In genomic region chr2:103461210-103461609, GRCm38 (mm10) we compare ENCODE assay signal across 12 mouse cellular contexts. TPM values are rescaled to one million over a fixed set of nuclear protein-coding genes. Genes with fewer than 3 reads are reported as not detected.
A peak's percentile ranks its signal among the peaks of the same experiment; 100 is the strongest.
DNase-seq lines count a peak whose midpoint lies in the region; ATAC-seq and TF ChIP-seq lines count a peak whose summit lies in the region.
"Had no signal": no experiment of that assay in that cellular context is flagged by ENCODE, and none has a peak within 500 bp of the region (broad histone marks: within the 10 kb centered on the region; RNA-seq: fewer than 3 reads in every experiment).

No protein-coding gene starts in this region.

- no peak overlapping the region for H3K27ac ChIP-seq in kidney, adult 2 months (ENCODE audit: insufficient read depth, low read depth, low read length)
- H3K27ac ChIP-seq in embryonic facial prominence, embryonic 14.5 days (replicated peaks; ENCODE audit: low read depth, low read length), result peak overlapping the region; percentile 82
- 0 out of 2 replicates have a peak overlapping the region, but pooled peaks have one; percentile 13 for H3K27ac ChIP-seq in hindbrain, embryonic 11.5 days (ENCODE audit: low read depth, low read length)
- peak overlapping the region; percentile 43; the same call in 1 of the 2 replicates for H3K27ac ChIP-seq in lung, postnatal 0 days (ENCODE audit: low read length)
- H3K27ac ChIP-seq in cerebellum, adult 2 months (ENCODE audit: insufficient read depth, low read length), result no peak overlapping the region

- TF ChIP-seq EP300 in lung, postnatal 0 days (IDR thresholded peaks at IDR 0.05), result no peak

- no peak for ATAC-seq in embryonic facial prominence, embryonic 14.5 days (ENCODE audit: low read depth)
- no peak for ATAC-seq in hindbrain, embryonic 11.5 days (ENCODE audit: low FRiP score)
- peak; percentile 53 for ATAC-seq in lung, postnatal 0 days

- no peak overlapping the region for H3K9ac ChIP-seq in embryonic facial prominence, embryonic 14.5 days (ENCODE audit: low read depth, low read length)
- H3K9ac ChIP-seq in hindbrain, embryonic 11.5 days (ENCODE audit: low read depth, low read length), result no peak overlapping the region
- no peak overlapping the region for H3K9ac ChIP-seq in lung, postnatal 0 days (replicated peaks; ENCODE audit: low read depth)

- H3K4me1 ChIP-seq in kidney, adult 2 months (ENCODE audit: control insufficient read depth, insufficient read depth, low read length), result peaks cover 27% of the 10 kb centered on the region
- H3K4me1 ChIP-seq in embryonic facial prominence, embryonic 14.5 days (ENCODE audit: control insufficient read depth, insufficient read depth, low read length), result peaks cover 16% of the 10 kb centered on the region
- H3K4me1 ChIP-seq in hindbrain, embryonic 11.5 days (replicated peaks; ENCODE audit: control insufficient read depth, insufficient read depth, low read length), result no peaks in the 10 kb centered on the region
- H3K4me1 ChIP-seq in lung, postnatal 0 days (ENCODE audit: insufficient read depth, low read depth, low read length), result no peaks in the 10 kb centered on the region
- no peaks in the 10 kb centered on the region for H3K4me1 ChIP-seq in cerebellum, adult 2 months (ENCODE audit: control insufficient read depth, insufficient read depth, low read length)

- 51% methylated on average over 8 of the region's 8 CpGs for WGBS in kidney, adult 2 months
- 41% methylated on average over 8 of the region's 8 CpGs for WGBS in embryonic facial prominence, embryonic 14.5 days
- 82% methylated on average over 8 of the region's 8 CpGs for whole genome bisulfite sequencing in hindbrain, embryonic 11.5 days
- WGBS in lung, postnatal 0 days, result 56% methylated on average over 8 of the region's 8 CpGs
- 87% methylated on average over 8 of the region's 8 CpGs for WGBS in cerebellum, adult 2 months

- H3K4me3 ChIP-seq in kidney, adult 2 months (ENCODE audit: insufficient read depth, low read depth, low read length), result no peak overlapping the region
- H3K4me3 ChIP-seq in embryonic facial prominence, embryonic 14.5 days (ENCODE audit: low read depth, low read length), result no peak overlapping the region
- H3K4me3 ChIP-seq in hindbrain, embryonic 11.5 days (ENCODE audit: low read depth, low read length), result no peak overlapping the region
- no peak overlapping the region for H3K4me3 ChIP-seq in lung, postnatal 0 days (ENCODE audit: low read depth, low read length)
- H3K4me3 ChIP-seq in cerebellum, adult 2 months (replicated peaks; ENCODE audit: insufficient read depth, low read depth, low read length), result no peak overlapping the region

- no peak for TF ChIP-seq POLR2A in kidney, adult 2 months (IDR thresholded peaks at IDR 0.05; ENCODE audit: low read depth, low read length)
- TF ChIP-seq POLR2A in cerebellum, adult 2 months (IDR thresholded peaks at IDR 0.05; ENCODE audit: borderline replicate concordance, insufficient read depth, low read length), result no peak

- no peaks in the 10 kb centered on the region for H3K27me3 ChIP-seq in kidney, adult 2 months (replicated peaks; ENCODE audit: control insufficient read depth, insufficient read depth, low read length)
- no peaks in the 10 kb centered on the region for H3K27me3 ChIP-seq in embryonic facial prominence, embryonic 14.5 days (replicated peaks; ENCODE audit: control insufficient read depth, insufficient read depth, low read length)
- no peaks in the 10 kb centered on the region for H3K27me3 ChIP-seq in hindbrain, embryonic 11.5 days (ENCODE audit: control insufficient read depth, insufficient read depth, low read length)
- no peaks in the 10 kb centered on the region for H3K27me3 ChIP-seq in lung, postnatal 0 days (replicated peaks; ENCODE audit: insufficient read depth, low read length)
- H3K27me3 ChIP-seq in cerebellum, adult 2 months (ENCODE audit: control insufficient read depth, insufficient read depth, low read length), result no peaks in the 10 kb centered on the region

- H3K9me3 ChIP-seq in embryonic facial prominence, embryonic 14.5 days (ENCODE audit: control insufficient read depth, low read length), result no peaks in the 10 kb centered on the region
- H3K9me3 ChIP-seq in hindbrain, embryonic 11.5 days (ENCODE audit: control insufficient read depth, low read length), result no peaks in the 10 kb centered on the region
- H3K9me3 ChIP-seq in lung, postnatal 0 days (ENCODE audit: low read length), result no peaks in the 10 kb centered on the region

- DNase-seq in kidney, postnatal 4 days, result peak; percentile 22 to 24
- DNase-seq in kidney, adult 2 months, result no peak
- peak; percentile 22 for DNase-seq in embryonic facial prominence, embryonic 14.5 days (ENCODE audit: low spot score)
- no peak for DNase-seq in hindbrain, embryonic 11.5 days (ENCODE audit: low spot score)
- DNase-seq in lung, postnatal 0 days (ENCODE audit: low spot score), result peak; percentile 41
- DNase-seq in cerebellum, adult 2 months, result no peak
- no peak for DNase-seq in ovary, postnatal 14 days (ENCODE audit: low spot score)
- DNase-seq in Muller cell, postnatal 12 days (ENCODE audit: inconsistent ontology term), result no peak
- DNase-seq: gastrocnemius, postnatal 14 days; heart, postnatal 4 days; thymus, postnatal 14 days had no signal

- H3K36me3 ChIP-seq in kidney, adult 2 months (ENCODE audit: control insufficient read depth, insufficient read depth, low read length), result peaks cover 10% of the 10 kb centered on the region; the same call in 1 of the 2 replicates
- H3K36me3 ChIP-seq in embryonic facial prominence, embryonic 14.5 days (ENCODE audit: control insufficient read depth, insufficient read depth, low read length), result peaks cover 75% of the 10 kb centered on the region
- no peaks in the 10 kb centered on the region; the same call in 1 of the 2 replicates for H3K36me3 ChIP-seq in hindbrain, embryonic 11.5 days (ENCODE audit: control insufficient read depth, insufficient read depth, low read length)
- H3K36me3 ChIP-seq in lung, postnatal 0 days (ENCODE audit: insufficient read depth, low read length), result peaks cover 45% of the 10 kb centered on the region

- TF ChIP-seq CTCF in kidney, adult 2 months (conservative IDR thresholded peaks at IDR 0.05; ENCODE audit: insufficient read depth, insufficient read length, low read depth, low read length), result no peak
- TF ChIP-seq CTCF in lung, postnatal 0 days (IDR thresholded peaks at IDR 0.05), result no peak
- no peak for TF ChIP-seq CTCF in cerebellum, adult 2 months (IDR thresholded peaks at IDR 0.05; ENCODE audit: borderline replicate concordance, insufficient read depth, low read depth, low read length)

- peak overlapping the region; percentile 18; the same call in 1 of the 2 replicates for H3K4me2 ChIP-seq in embryonic facial prominence, embryonic 14.5 days (ENCODE audit: low read depth, low read length)
- no peak overlapping the region for H3K4me2 ChIP-seq in hindbrain, embryonic 11.5 days (replicated peaks; ENCODE audit: low read depth, low read length)
- H3K4me2 ChIP-seq in lung, postnatal 0 days (replicated peaks; ENCODE audit: low read depth, low read length), result no peak overlapping the region

RNA-seq across cellular contexts. Expression of gene Cat, which starts 23.8 kb away (rescaled TPM):
- 522 and 607 TPM in 2 replicates for polyA plus RNA-seq in kidney, adult 2 months (2012; rRNA removed)
- polyA plus RNA-seq in embryonic facial prominence, embryonic 14.5 days (2014; fragmentation: Nextera tagmentation; extraction: Ambion mirVana), result 89.9 and 98.8 TPM in 2 replicates
- polyA plus RNA-seq in hindbrain, embryonic 11.5 days (2014; fragmentation: Nextera tagmentation; extraction: Ambion mirVana), result 139 and 140 TPM in 2 replicates
- 91.9 and 98.4 TPM in 2 replicates for polyA plus RNA-seq in lung, postnatal 0 days (2015; fragmentation: Nextera tagmentation; extraction: Ambion mirVana)
- polyA plus RNA-seq in cerebellum, adult 2 months (2012; rRNA removed), result 47.6 and 49.1 TPM in 2 replicates

RNA-seq across cellular contexts. Expression of gene Elf5, which starts 49.7 kb away (rescaled TPM):
- polyA plus RNA-seq in kidney, adult 2 months (2012; rRNA removed), result 7.8 and 10.5 TPM in 2 replicates
- polyA plus RNA-seq in embryonic facial prominence, embryonic 14.5 days (2014; fragmentation: Nextera tagmentation; extraction: Ambion mirVana), result 2.0 and 2.6 TPM in 2 replicates
- not detected in 2 replicates for polyA plus RNA-seq in hindbrain, embryonic 11.5 days (2014; fragmentation: Nextera tagmentation; extraction: Ambion mirVana)
- 9.9 and 14.5 TPM in 2 replicates for polyA plus RNA-seq in lung, postnatal 0 days (2015; fragmentation: Nextera tagmentation; extraction: Ambion mirVana)
- polyA plus RNA-seq in cerebellum, adult 2 months (2012; rRNA removed), result 0.48 and 0.92 TPM in 2 replicates
- polyA plus RNA-seq: neural tube, embryonic 11.5 days had no signal

Comparison
In these comparisons a context has a peak if more than half of its experiments do, and no peak if none do; other contexts are left out.
1. DNase-seq: peak in kidney, postnatal 4 days (2 of 2), embryonic facial prominence, embryonic 14.5 days (single experiment) and lung, postnatal 0 days (single experiment); none in kidney, adult 2 months (single experiment), hindbrain, embryonic 11.5 days (single experiment), cerebellum, adult 2 months (0 of 2), ovary, postnatal 14 days (single experiment) and Muller cell, postnatal 12 days (single experiment).
2. H3K27ac ChIP-seq: peak in embryonic facial prominence, embryonic 14.5 days (single experiment), hindbrain, embryonic 11.5 days (single experiment) and lung, postnatal 0 days (single experiment); none in kidney, adult 2 months (single experiment) and cerebellum, adult 2 months (single experiment).